Mouse (Mus musculus) ZHBTc4 (cell line): ENCODE results near the gene Magi1.
A peak's percentile ranks its signal among the peaks of the same experiment; 100 is the strongest.

Source experiments
- DNase-seq: peaks from one replicate; pipeline ENCODE4 v3.0.0-alpha.2; 2011; ENCODE audit warnings: low read depth, low spot score

The Magi1 gene

DNA sequence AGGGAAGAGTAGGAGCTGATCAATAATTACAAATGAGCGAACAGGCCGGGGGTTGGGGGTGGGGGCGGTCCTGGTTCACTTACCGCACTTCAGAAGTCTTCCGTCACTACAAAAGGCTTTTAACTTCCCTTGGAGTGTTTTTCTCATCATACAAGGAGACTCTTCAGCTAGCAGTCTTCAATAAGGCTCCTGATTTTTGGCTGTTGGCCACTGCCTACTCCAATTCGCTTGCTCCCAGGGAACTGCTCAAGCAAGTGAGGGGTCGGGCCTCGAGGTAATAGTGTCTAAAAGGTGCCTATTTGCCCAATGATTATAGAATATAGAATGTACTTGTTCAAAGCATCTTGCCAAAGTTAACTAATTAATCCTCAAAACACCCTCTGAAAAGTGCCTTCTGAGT is 624.2 kb downstream of the Magi1 start:
- DNase-seq: no peak

DNA sequence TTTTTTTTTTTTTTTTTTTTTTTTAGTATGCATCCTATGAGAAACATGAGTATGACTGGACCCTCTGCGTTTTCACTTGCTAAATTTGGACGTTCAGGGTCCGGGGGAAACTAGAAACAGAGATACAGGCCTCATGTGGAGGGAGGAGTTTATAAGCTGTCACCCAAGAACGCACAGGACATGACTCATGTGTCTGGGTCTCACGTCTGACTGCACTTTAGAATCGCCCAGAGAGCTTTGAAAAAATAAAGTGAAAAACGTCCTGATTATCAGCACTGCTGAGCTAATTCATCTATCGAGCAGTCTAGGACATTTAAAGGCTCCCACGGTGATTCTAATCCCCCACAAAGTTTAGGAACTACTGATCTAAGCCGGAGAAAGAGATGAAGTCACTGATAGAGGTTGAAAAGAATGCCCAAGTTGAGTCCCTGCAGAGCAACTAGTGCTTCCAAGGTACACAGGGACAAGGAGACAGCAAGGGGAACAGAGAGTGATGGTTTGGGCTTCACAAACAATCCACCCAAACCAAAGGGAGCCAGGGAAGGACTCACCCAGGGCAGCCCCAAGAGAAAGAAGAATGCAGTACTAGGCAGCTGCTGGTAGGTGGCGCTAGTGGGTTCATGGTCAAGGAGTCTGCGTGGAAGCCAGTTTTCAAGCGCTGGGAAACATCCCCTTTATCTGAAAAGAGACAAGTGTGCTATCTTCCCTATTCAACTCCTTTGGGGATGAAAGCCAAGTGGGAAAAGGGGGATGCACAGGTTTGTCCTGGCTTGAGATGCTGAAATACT is 626.3 kb downstream of the Magi1 start:
- DNase-seq: peak; percentile 89

DNA sequence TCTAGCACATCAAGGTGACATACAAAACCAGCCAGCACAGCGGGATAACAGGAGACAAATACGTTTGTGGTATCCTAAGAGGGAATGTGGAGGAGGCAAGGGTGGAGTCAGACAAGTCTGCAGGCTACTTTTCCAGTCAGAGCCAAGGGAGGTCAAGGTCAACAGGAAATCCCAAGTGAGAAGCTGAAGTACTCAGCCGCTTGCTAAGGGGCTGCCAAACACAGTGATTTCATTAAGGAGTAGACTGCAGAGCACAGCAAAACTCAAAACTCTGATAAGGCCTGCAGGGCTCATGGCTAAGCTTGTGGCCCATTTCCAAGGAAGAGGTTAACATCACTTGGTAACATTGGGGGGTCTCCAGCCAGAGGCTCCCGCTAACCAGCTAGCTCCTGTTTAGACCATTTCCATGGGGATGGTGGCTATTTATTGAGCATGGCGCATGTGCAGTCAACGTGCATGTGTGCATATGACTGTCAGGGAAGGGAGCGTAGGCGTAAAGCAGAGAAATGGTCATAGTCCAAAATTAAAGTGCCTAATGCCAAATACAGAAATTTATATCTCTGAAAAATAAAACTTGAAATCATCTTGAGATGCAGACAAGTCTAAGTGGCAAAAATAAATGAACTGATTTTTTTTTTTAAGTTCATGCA is 635.0 kb downstream of the Magi1 start:
- DNase-seq: peak; percentile 85

GRCm38 (mm10) chr6:93629735-93630291 is 653.9 kb downstream of the Magi1 start:
- peak; percentile 94 for DNase-seq

GRCm38 (mm10) chr6:93627200-93627599 is 656.5 kb downstream of the Magi1 start:
- no peak for DNase-seq
